Mouse (Mus musculus): ENCODE results near the gene Osbpl10.

Osbpl10 gene

DNA sequence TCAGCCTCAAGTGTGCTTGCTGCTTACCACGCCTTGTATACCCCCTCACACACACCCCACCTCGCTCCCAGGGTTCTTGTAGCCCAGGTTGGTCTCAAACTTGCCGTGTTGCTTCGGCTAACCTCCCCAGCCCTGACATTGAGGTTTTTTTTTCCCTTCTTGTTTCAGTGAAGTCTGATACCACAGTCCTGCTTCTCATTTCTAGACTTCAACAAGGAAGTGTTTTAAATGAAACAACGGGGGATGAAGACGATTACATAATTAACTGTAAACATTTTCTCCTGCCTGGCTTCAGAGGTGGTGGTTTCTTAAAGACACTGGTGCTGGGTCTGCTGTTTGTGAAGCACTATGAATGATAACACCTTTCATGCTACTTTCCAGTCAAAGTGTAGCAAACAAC lies 17.5 kb upstream of the Osbpl10 start:
- no peak for TF ChIP-seq GATA4 (IDR thresholded peaks at IDR 0.05; ENCODE audit: insufficient replicate concordance, low read length)

DNA sequence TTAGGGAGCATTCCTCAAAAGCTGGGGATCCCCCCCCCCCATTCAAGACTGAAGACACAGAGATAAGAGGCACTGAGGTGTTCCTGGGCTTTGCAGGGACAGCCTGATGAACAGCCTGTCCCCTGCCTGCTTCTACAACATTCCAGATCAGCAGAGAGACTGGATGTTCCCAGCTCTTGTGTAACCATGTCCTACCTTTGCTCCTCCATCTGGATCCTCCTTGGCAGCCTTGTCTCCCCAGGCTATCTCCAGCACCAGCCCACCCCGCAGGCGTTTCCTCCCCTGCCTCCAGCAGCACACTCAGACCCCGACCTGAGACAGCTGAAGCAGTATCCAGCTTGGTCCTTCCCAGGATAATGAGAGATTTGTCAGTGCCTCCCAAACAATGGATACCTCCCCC lies 14.3 kb upstream of the Osbpl10 start:
- no peak for TF ChIP-seq GATA4 (IDR thresholded peaks at IDR 0.05; ENCODE audit: insufficient replicate concordance, low read length)

DNA sequence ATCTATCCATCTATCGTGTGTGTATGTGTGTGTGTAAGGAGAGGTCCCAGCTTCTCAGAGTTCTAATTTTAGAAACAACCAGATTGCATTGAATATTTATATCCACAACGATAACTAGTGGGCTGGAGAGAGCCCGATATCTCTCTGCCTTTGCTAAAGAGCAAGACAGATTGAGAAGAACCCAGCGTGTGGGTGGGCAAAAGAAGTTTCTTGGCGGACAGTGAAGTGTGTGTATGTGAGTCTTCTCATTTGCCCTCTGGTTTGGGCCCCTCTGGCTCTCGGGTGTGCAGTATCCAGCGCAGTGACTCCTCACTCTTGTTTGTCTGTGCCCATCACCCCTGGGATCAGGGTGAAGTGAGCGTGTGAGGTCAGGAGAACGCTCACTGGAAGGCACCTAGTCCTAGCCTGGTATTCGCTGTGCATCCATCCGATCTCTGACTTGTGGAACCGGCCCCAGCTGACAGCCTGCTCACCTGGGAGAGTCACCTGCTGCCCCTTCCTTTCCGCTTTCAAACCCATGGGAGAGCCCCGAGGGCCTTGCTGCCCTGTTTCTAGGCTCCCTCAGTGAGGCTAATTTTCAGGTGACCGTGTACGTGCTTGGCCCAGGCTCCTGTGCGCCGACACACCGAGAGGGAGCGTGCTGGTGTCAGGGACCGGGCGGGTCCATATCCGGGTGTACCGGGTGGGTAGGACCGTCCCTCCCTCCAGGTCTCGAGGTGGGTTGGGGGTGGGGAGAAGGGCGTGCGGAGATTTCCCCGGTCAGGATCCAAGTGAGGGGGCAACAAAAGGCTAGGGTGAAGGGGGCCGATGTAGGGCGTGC lies 698 bp upstream of the Osbpl10 start:
- no peak for TF ChIP-seq GATA4 (IDR thresholded peaks at IDR 0.05; ENCODE audit: insufficient replicate concordance, low read length)

DNA sequence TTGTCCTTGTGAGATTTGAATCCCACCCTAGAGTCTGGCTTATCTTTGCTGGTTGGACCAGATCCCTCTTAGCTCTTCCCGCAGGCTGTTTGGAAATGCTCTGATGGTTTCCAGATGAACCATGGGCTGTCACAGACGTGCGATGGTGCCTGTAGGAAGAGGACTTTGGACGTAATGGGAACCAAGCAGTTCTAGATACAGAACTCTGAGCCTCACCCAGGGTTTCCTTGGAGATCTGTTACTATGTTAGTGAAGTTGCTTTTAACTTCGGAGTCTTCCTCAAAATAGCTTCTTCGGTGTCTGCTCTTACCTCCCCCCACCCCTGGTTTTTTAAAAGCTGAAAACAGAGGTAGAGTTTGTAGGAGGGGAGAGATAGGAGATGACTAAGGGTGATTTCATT lies 1.6 kb downstream of the Osbpl10 start:
- TF ChIP-seq GATA4 (IDR thresholded peaks at IDR 0.05; ENCODE audit: insufficient replicate concordance, low read length), result no peak

DNA sequence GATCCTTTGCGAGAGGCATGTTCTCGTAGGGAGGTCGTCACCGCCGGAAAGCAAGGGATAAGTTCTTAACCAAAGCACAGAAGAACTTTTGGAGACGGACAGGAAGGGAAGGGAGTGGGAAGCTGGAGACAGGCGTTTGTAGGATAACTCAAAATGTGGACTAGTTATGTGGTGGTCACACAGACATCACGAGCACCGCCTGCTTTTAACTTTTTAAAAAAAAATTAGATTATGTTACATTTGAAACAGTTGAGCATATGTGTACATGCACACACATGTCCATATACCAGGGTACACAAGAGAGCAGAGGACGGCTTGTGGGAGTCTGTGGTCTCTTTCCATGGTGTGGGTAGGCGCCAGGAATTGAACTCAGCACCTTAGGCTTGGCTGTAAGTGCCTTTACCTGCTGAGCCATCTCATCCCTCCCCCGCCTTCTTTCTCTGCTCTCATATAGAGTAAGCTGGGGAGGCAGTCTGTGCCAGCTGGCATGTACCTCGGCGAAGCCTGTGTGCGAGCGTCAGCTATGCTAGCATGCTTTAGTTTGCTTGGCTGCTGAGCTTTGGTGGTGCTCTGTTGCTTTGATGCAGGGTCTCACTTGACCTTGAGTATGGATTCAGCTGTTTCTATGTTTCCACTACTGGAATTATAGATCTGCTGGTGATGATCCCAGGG lies 4.5 kb downstream of the Osbpl10 start, which contains the start of gene Rps27rt:
TSS of gene Rps27rt (minus strand) at position 51 of the 672 bp plus-strand sequence.
- no peak for TF ChIP-seq GATA4 (IDR thresholded peaks at IDR 0.05; ENCODE audit: insufficient replicate concordance, low read length)

DNA sequence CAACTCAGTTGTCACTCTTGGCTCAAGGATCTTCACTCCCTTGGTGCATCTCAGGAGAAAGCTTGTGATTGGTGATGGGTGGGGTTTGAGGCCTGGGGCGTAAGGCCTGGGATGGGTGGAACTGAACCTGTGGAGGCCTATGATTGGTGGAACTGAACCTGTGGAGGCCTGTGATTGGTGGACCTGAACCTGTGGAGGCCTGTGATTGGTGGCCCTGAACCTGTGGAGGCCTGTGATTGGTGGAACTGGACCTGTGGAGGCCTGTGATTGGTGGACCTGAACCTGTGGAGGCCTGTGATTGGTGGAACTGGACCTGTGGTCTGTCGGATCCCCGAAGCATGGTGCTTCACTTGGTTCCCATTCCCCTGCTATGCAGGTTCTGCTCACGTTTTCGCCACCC lies 7.4 kb downstream of the Osbpl10 start:
- no peak for TF ChIP-seq GATA4 (IDR thresholded peaks at IDR 0.05; ENCODE audit: insufficient replicate concordance, low read length)

DNA sequence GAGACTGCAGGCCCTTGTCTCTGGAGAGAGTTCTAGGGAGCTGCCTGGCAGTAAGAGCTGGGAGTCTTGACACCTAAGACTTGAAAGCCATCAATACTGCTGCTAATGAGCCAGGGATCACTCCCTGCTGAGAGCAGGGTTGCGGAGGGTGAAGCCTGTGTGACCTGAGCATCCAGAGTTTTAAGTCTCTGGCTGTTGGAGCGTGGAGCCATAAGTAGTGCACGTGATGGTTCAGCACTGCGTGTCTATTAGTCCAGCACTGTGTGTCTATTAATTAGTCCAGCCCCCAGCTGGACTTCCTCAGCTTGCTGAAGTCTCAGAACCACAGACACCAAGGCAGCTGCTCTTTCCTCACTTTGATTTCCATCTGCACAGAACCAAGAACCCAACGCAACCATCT lies 8.0 kb downstream of the Osbpl10 start:
- no peak for TF ChIP-seq GATA4 (IDR thresholded peaks at IDR 0.05; ENCODE audit: insufficient replicate concordance, low read length)

DNA sequence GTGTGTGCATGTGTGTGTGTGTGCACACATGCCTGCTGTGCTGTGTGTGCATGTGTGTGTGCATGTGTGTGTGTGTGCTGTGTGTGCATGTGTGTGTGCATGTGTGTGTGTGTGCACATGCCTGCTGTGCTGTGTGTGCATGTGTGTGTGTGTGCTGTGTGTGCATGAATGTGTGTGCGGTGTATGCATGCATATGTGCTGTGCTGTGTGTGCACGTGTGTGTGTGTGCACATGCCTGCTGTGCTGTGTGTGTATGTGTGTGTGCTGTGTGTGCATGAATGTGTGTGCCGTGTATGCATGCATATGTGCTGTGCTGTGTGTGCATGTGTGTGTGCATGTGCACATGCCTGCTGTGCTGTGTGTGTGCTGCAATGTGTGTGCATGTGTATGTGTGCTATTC lies 9.7 kb downstream of the Osbpl10 start:
- no peak for TF ChIP-seq GATA4 (IDR thresholded peaks at IDR 0.05; ENCODE audit: insufficient replicate concordance, low read length)

DNA sequence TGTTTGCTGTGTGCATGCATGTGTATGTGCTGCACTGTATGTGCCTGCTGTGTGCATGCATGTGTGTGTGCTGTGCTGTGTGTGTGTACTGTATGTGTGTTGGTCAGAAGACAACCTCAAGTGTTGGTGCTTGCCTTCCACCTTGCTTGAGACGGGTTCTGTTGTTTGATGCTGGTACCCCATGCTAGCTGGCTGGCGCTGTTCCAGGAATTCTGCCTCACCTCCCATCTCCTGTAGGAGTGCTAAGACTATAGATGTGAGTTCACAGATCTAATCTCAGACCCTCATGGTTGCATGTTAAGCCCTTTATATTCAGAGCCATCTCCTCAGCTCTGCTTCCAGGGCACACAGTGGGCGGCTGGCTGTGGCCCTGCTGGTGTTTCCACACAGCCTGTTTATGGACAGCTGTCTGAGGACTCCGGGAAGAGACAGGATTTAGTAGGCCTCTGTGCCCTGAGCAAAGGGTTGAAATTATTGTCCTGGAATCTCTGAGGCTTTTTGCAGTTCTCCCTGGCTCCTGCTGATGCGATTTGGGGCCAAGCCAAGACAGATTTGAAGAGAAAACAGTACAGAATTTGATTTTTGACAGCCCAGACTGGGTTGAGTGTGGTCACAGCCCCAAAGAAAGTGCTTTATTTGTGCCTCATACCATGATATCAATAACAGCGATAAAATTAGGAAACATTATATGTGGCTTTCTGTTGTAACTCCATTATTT lies 10.4 kb downstream of the Osbpl10 start:
- TF ChIP-seq GATA4 (IDR thresholded peaks at IDR 0.05; ENCODE audit: insufficient replicate concordance, low read length), result no peak

DNA sequence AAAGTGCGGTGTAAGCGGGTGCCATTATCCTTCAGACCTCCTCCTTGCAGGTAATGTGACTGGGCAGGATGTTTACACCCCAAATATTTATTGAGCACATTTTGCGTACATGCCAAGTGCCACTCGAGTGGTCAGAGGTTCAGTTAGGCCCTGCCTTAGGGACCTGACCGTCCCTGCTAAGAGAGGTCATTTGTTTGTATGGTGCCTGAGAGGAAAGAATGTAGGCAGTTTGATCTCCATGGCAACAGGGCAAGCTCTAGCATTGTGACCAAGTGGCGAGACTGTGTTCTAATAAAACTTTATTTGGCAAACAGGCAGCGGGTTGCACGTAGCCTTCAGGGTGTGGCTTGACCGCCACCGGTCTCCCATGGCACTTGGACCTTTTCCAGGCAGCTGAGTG lies 12.1 kb downstream of the Osbpl10 start:
- TF ChIP-seq GATA4 (IDR thresholded peaks at IDR 0.05; ENCODE audit: insufficient replicate concordance, low read length), result no peak

DNA sequence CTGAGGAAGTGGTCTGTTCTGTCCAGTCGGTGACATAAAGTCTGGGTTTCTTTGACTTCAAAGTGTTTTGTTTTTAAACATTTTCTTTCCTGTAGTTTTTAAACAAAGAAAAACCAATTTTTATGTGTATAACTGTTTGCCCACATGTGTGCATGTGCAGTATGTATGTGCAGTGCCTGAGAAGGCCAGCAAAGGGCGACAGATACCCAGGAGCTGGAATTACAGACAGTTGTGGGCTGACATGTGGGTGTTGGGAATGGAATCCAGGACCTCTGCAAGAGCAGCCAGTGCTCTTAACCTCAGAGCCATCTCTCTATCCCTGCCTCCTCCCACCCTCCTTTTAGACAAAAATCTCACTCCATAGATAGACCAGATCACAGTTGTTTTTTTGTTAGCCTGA lies 14.2 kb downstream of the Osbpl10 start:
- TF ChIP-seq GATA4 (IDR thresholded peaks at IDR 0.05; ENCODE audit: insufficient replicate concordance, low read length), result no peak

DNA sequence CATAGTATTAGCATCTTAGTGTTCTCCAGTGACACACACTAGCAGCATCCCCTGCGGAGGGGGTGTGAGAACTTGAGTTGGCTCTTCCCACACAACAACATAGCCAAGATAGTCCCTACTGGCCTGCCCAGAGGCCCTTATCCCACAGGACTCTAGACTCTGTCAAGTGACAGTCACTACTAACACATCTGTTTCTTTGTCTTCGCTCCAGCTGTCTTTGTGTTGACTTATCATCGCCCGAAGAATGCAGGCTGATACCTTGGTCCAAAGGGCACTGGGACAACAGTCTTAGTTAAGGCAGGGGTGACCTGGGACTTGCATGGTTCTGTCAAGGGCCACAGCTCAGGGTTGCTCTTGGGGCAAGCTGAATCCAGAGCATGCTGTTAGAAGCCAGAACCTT lies 16.9 kb downstream of the Osbpl10 start:
- TF ChIP-seq GATA4 (IDR thresholded peaks at IDR 0.05; ENCODE audit: insufficient replicate concordance, low read length), result no peak

DNA sequence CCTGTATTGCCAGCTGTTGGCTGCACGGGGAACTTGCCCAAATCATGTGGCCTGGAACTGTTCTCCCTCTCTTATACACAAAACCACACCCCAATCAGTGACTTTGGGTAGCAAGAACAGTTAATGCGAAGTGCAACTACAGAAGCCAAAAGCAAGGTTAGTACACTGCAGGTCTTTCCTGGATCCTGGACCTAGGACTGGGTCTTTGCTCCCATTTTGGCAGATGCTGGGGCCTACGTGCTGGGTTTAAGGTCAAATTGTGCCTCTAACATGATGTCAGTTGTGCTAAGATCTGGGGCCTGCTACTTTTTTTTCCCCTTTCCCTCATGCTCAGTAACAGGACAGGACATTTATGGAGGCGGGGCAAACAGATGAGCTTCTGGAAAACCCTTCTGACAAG lies 17.3 kb downstream of the Osbpl10 start:
- TF ChIP-seq GATA4 (IDR thresholded peaks at IDR 0.05; ENCODE audit: insufficient replicate concordance, low read length), result no peak

DNA sequence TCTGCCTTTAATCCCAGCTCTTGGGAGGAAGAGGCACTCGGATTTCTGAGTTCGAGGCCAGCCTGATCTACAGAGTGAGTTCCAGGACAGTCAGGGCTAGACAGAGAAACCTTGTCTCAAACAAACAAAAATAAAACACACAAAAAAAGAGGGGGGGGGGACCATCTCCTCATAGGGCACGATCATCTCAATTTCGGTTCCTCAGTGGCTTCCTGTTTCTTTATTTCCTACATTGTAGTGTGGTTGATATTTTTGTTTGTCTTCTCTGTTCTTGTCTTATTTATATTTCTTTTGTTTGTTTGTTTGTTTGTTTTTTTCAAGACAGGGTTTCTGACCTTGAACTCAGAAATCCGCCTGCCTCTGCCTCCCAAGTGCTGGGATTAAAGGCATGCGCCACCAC lies 18.1 kb downstream of the Osbpl10 start:
- TF ChIP-seq GATA4 (IDR thresholded peaks at IDR 0.05; ENCODE audit: insufficient replicate concordance, low read length), result no peak

DNA sequence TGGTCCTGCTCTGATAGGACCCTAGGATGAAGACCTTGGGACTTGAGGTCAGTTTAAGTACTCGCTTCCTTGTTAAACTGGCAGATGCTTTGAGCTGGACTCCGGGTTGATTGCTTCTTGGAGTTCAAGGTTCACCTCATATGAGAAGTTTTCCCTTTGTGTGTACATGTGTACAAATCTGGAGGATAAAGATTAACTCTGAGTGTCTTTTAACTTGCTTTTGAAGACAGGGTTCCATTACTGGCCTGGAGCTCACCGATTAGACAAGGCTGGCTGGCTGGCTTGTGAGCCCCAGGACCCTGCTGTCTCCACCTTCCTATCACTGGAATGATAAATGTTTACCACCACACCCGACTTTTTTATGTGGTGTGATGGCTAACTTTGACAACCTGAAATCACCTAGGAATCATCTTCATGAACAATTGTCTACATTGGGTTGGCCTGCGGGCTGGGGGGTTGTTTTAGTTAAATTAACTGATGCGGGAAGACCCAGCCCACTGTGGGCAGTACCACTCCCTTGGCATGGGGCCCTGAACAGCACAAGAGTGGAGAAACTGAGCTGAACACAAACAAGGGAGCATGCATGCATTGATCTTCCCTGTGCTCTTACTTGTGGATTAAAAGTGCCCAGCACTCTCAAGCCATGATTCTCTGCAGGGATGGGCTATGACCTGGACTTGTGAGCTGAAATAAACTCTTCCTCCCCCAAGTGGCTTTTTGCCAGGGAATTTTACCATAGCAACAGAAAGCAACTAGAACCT lies 20.8 kb downstream of the Osbpl10 start:
- TF ChIP-seq GATA4 (IDR thresholded peaks at IDR 0.05; ENCODE audit: insufficient replicate concordance, low read length), result no peak

Measured in liver, adult (tissue).